Mouse (Mus musculus) lung, postnatal 0 days (tissue): Measurements from ENCODE around the gene Fam122c.

Source experiments
- CTCF ChIP-seq: IDR thresholded peaks from 2 replicates; pipeline ENCODE4 v1.5.1; 2016; ENCODE audit warnings: antibody characterized with exemption, mild to moderate bottlenecking
- EP300 ChIP-seq: IDR thresholded peaks from 2 replicates; pipeline ENCODE4 v1.6.1; 2016; ENCODE audit warnings: antibody characterized with exemption, mild to moderate bottlenecking, control low read depth

DNA sequence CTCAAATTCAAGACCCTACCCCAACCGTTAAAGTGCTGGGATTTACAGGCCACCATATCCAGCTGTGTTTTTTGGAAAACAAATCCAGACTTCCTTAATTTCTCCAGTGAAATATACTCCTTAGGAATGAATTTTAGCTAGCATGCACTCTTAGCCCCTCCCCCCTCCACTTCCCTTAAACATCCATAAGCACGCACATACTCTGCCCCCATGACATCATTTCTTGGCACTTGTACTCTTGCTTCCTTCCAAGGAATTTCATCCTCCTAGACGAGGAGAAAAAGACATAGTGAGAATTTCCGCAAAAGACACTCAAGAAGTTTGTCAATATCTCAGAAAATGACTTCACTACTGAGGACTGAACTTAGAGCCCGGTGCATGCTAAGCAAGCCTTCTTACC lies 14.7 kb downstream of the Fam122c start:
- no peak for TF ChIP-seq EP300
- no peak for TF ChIP-seq CTCF
